Mouse (Mus musculus): ENCODE measurements around the gene Wdr91.

- TF ChIP-seq CTCF (IDR thresholded peaks at IDR 0.05; ENCODE audit: insufficient read depth, low read length): no peak
- no peak for TF ChIP-seq POLR2A (IDR thresholded peaks at IDR 0.05; ENCODE audit: borderline replicate concordance, extremely low read depth, low read depth, low read length)
Measured at GRCm38 (mm10) chr6:34896168-34896780, 14.4 kb downstream of the Wdr91 start.

Data from lung, adult 2 months (tissue).